Mouse (Mus musculus): ENCODE data around the gene Hsp90aa1.
"Not testable (repeated sequence)": the region's sequence is repeated elsewhere in the genome, so short reads cannot be mapped to it uniquely, and the experiment has no call there.

Gene Hsp90aa1

GRCm38 (mm10) chr12:110698523-110699170, 3.9 kb downstream of the Hsp90aa1 start:
- peak; percentile 82 for DNase-seq (ENCODE audit: low read depth, low spot score)

GRCm38 (mm10) chr12:110698080-110698479, 4.4 kb downstream of the Hsp90aa1 start:
- DNase-seq (ENCODE audit: low read depth, low spot score) = peak; percentile 64

GRCm38 (mm10) chr12:110697457-110697856, 5.1 kb downstream of the Hsp90aa1 start:
- no peak for DNase-seq (ENCODE audit: low read depth, low spot score)

- DNase-seq (ENCODE audit: low read depth, low spot score) = no peak
These were observed 5.5 kb downstream of the Hsp90aa1 start for GRCm38 (mm10) chr12:110696975-110697400.

- DNase-seq (ENCODE audit: low read depth, low spot score) = peak; percentile 95
These were observed 6.2 kb downstream of the Hsp90aa1 start for GRCm38 (mm10) chr12:110696173-110696974.

- peak; percentile 62 for DNase-seq (ENCODE audit: low read depth, low spot score)
These were observed 6.8 kb downstream of the Hsp90aa1 start for GRCm38 (mm10) chr12:110695676-110696171.

GRCm38 (mm10) chr12:110693378-110693777, 9.2 kb downstream of the Hsp90aa1 start:
- not testable (repeated sequence) for DNase-seq (ENCODE audit: low read depth, low spot score)

GRCm38 (mm10) chr12:110689919-110690643, 12.4 kb downstream of the Hsp90aa1 start:
- DNase-seq (ENCODE audit: low read depth, low spot score) = no peak

- not testable (repeated sequence) for DNase-seq (ENCODE audit: low read depth, low spot score)
These were observed 13.6 kb downstream of the Hsp90aa1 start for GRCm38 (mm10) chr12:110688921-110689320.

GRCm38 (mm10) chr12:110687894-110688734, 14.4 kb downstream of the Hsp90aa1 start:
- peak; percentile 89 for DNase-seq (ENCODE audit: low read depth, low spot score)

- DNase-seq (ENCODE audit: low read depth, low spot score) = no peak
These were observed 18.9 kb downstream of the Hsp90aa1 start for GRCm38 (mm10) chr12:110683580-110683979.

GRCm38 (mm10) chr12:110682561-110683299, 19.8 kb downstream of the Hsp90aa1 start, which contains the start of gene 1700001K19Rik:
Gene 1700001K19Rik, minus strand, starts transcription at chr12:110682619.
- no peak for DNase-seq (ENCODE audit: low read depth, low spot score)

GRCm38 (mm10) chr12:110681878-110682277, 20.6 kb downstream of the Hsp90aa1 start:
- no peak for DNase-seq (ENCODE audit: low read depth, low spot score)

- DNase-seq (ENCODE audit: low read depth, low spot score) = no peak
These were observed 21.3 kb downstream of the Hsp90aa1 start for GRCm38 (mm10) chr12:110681191-110681590.

GRCm38 (mm10) chr12:110674243-110674642, 28.3 kb downstream of the Hsp90aa1 start:
- DNase-seq (ENCODE audit: low read depth, low spot score) = peak; percentile 88

GRCm38 (mm10) chr12:110667466-110668077, 35.0 kb downstream of the Hsp90aa1 start:
- no peak for DNase-seq (ENCODE audit: low read depth, low spot score)

GRCm38 (mm10) chr12:110661746-110662145, 40.8 kb downstream of the Hsp90aa1 start:
- no peak for DNase-seq (ENCODE audit: low read depth, low spot score)

- no peak for DNase-seq (ENCODE audit: low read depth, low spot score)
These were observed 51.1 kb downstream of the Hsp90aa1 start for GRCm38 (mm10) chr12:110651464-110651863.

- no peak for DNase-seq (ENCODE audit: low read depth, low spot score)
These were observed 52.3 kb downstream of the Hsp90aa1 start for GRCm38 (mm10) chr12:110650241-110650641.

All from R1 (cell line).